Mouse (Mus musculus): ENCODE results near the gene Dusp7.

GRCm38 (mm10) chr9:106349075-106349474, 19.4 kb upstream of the Dusp7 start:
- TF ChIP-seq TAL1 (IDR thresholded peaks at IDR 0.05; ENCODE audit: low read length) (no peak), GATA1 (IDR thresholded peaks at IDR 0.05; ENCODE audit: low read length) (no peak)

All from erythroblast, embryonic 14.5 days (primary cell).